Mouse (Mus musculus) embryonic fibroblast, embryonic 13.5 days (primary cell): Measurements from ENCODE around the gene Schip1.

Experiments used
- CTCF ChIP-seq: IDR thresholded peaks from 2 replicates; pipeline ENCODE4 v1.5.1; 2011; ENCODE audit warnings: mild to moderate bottlenecking, control low read depth, low read length, moderate library complexity, borderline replicate concordance; ENCODE audit not compliant: insufficient read depth
- POLR2A ChIP-seq: IDR thresholded peaks from 2 replicates; pipeline ENCODE4 v1.6.1; 2011; ENCODE audit warnings: low read depth, mild to moderate bottlenecking, control low read depth, low read length, moderate library complexity

GRCm38 (mm10) chr3:68488316-68488715 lies 423.7 kb downstream of the Schip1 start:
- TF ChIP-seq CTCF = no peak
- no peak; the same call in 1 of the 2 replicates for TF ChIP-seq POLR2A
